Mouse (Mus musculus): ENCODE measurements around the gene Gm5800. TPM values are rescaled to one million over a fixed set of nuclear protein-coding genes. Genes with fewer than 3 reads are reported as not detected.
"Not testable (repeated sequence)": the region's sequence is repeated elsewhere in the genome, so short reads cannot be mapped to it uniquely, and the experiment has no call there.

Gene Gm5800
- total RNA-seq (2015; ENCODE audit: low replicate concordance) (not detected in 2 replicates), total RNA-seq (2017; ENCODE audit: low replicate concordance) (not detected in 2 replicates)

DNA sequence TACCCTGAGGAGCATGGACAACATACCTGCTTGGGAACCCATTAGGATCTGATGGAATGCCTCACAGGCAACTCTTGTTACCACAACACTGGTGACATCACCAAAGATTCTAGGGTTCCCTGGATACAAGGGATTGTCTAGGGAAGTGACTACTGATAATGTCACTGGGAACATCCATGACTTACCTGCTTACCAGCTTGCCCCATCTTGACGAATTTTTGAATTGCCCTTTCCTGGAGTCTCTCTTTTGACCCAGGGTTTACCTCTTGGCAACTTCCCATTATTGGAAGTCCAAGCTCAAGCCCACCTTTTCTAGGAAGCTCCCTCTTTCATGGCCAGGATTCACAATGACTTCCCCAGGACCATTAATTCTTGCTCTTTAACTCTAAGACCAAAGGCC lies at the start of gene Gm5800:
Gene Gm5800 (minus strand): TSS at position 101 of the 400 bp plus-strand sequence.
- ATAC-seq (replicated peaks; ENCODE audit: low FRiP score, poor library complexity, severe bottlenecking) = no peak

DNA sequence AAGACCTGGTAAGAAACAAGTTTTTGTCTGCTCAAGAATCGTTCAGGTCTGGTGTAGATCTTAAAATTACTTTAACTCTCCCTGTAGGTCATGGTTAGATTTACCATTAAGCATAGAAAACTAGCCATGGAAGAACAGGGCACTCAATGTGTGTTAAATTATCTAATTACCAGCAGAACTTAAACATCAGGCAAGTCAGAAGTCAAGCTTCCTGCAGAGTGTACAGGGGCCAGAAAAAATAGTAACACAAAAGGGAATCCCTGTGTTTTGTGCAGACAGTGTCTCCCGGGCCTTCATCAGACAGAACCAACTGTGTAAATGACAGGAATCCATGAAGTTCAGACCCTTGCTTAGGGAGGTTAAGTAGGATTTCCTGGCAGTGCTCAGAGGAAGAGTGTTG lies 39.0 kb upstream of the Gm5800 start:
- no peak for ATAC-seq (replicated peaks; ENCODE audit: low FRiP score, poor library complexity, severe bottlenecking)

DNA sequence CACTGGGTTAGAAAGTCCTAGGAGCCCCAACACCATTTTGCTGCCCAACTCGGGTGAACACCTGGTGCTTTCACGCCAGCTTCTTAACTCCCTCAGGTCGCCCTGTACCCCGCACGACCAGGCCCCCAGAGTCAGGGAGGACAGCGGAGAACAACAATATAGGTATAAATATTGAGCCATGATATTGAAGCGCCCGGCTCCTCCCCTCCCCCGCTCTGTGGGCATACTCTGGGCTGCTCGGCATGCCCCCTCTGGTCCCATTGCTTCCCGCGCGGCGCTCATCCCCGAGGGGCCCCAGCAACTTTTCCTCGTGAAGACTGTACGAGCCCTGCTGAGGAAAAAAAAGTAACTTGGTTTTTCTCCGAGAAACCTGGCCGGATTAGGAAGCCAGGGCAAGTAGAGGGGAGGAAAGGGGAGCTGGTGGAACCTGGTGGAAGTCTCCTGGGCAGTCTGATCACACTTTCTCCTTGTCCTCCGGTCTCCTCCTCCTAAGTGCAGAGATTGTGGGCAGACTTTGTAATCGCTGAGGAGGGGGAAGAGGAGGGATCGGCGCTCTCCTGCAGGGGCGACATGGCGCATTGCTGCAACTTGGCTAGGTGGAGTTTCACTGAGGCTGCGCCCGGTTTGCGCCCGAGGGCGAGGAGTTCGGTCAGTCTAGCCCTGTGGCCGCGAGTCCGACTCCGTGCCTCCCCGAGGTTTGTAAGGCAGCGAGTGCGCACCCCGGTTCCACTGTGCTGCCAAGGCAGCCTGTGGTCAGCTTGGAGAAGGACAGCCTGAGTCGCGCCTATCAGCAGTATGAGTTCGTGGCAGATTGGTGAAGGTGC lies 23.6 kb upstream of the Gm5800 start:
- ATAC-seq (replicated peaks; ENCODE audit: low FRiP score, poor library complexity, severe bottlenecking) = no peak

DNA sequence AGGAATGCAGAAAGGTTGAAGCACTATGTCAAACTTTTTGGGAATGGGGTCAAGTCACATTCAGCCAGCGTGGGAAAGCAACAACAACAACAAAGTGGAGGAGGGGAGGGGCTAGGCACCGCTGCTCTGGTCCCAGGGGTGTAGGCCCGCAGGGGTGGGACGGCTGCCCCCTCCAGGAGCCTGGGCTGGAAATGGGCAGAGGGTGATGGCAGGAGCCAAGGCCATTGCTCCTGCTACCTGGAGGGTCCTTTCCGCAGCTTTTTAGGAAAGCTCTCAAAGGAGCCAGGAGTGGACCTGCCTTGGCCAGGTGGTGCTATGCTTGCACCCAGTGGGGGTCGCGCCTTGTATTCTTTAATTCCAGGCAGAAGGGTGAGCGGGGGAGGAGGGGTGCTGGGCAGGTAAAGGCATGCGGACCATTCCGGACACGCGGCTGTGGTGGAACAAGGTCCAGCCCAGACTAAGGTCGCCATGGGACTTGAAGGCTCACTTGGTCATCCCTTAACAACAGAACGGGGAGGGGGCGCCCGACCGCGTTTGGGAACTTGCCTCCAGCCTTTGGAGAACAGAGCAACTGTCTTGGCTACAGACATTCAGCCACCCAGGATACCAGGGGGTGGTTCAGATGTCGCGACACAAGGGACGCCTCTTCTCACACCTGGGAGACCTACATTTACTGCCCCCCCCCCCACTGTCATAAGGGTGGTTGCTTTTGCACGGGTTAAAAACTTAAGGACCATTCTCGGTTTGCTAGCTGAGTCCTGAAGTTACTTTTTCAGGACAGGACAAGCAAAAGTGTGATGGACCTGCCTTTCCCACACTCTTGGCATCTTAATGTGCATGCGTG lies 22.4 kb upstream of the Gm5800 start:
- no peak for ATAC-seq (replicated peaks; ENCODE audit: low FRiP score, poor library complexity, severe bottlenecking)

DNA sequence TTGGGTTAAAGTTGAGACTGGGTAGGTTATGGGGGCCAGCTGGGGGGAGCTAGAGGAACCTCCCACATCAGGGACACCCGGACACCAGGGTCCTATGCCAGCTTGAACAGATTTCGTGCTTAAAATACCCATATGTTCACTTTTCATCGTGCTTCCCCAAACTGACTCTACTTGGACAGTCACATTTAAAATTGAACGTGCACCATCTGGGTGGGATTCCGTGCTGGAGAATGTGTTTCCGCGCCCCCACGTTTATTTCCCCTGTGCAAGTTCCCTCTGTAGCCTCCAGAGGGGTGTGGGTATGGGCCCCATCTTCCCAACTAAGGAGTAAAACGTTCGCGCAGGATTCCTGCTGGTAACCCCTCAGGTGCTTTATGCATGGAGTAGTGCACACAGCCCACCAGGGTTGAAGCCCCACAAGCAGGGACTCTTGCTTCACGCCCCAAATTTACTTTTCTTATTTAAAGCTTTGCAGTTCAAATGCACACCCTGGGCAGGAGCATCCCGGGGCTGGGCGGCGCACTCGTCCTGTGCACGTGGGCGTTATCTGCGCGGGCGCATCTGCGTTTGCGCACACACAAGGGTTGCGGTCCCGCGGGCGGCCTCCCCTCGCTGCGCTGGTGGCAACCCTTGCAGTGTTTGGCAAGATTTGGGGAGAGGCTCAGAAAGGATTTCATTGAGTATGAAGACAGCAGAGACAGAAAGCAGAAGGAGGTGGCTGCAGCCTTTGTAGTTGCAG lies 21.6 kb upstream of the Gm5800 start:
- ATAC-seq (replicated peaks; ENCODE audit: low FRiP score, poor library complexity, severe bottlenecking) = no peak

DNA sequence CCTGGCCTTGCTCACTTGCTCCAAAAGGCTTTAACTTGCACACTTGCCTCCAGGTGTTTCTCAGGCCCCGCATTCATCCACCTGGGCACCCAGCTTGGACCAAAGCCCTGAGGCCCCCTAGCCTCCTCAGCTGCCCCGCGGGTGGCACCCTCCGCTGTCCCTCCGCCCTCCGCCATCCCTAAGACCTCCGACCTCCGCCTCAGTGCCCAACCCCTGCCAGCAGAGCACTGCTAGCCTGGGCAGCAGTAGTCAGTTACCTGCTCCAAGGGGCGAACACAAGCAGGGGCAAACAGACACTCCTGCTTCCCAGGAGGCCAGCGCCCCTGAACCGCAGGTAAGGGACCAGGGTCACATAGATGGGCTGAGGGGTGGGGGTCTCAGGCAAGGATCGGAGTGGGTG lies 21.0 kb upstream of the Gm5800 start:
- no peak for ATAC-seq (replicated peaks; ENCODE audit: low FRiP score, poor library complexity, severe bottlenecking)

DNA sequence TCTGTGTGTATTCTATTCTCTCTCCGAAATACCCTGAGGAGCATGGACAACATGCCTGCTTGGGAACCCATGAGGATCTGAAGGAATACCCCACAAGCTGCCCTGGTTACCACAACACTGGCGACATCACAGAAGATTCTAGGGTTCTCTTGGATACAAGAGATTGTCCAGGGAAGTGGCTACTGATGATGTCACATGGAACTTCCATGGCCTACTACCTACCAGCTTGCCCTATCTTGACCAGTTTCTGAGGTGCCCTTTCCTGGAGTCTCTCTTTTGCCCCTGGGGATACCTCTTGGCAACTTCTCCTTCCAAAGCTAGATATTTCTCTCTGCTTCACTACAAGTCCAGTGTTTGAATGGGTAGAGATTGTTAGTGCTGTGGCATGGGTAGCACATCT lies 21.6 kb downstream of the Gm5800 start, which contains the start of gene Gm17079:
Gene Gm17079 (minus strand): TSS at position 101 of the 400 bp plus-strand sequence.
- ATAC-seq (replicated peaks; ENCODE audit: low FRiP score, poor library complexity, severe bottlenecking) = not testable (repeated sequence)

DNA sequence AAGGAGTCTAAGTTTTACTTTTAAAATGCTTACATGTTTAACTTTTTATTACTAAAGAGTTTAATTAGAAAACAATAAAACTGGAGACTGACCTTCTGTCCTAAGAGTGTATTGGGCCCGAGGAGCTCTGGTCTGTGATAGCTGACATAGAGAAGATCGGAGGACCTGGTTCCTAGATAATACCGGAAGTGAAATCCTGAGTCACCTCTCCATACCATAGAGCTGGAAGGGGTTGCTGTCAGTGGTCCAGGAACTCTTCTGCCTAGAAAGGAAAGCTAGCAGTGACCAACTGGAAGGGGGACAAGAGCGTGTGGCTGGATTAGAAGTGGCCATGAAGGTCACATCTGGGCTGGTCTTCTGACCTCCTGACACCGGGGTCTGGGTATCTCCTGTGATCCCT lies 39.7 kb downstream of the Gm5800 start:
- ATAC-seq (replicated peaks; ENCODE audit: low FRiP score, poor library complexity, severe bottlenecking) = no peak

Other genes with a start within 250 kb of the Gm5800 start
- gene Gm5622, start 164.4 kb downstream of the Gm5800 start, total RNA-seq (2015; ENCODE audit: low replicate concordance) = not detected in 2 replicates
- gene Gm5622, start 164.4 kb downstream of the Gm5800 start, total RNA-seq (2017; ENCODE audit: low replicate concordance) = not detected in 2 replicates
- not detected in 2 replicates for gene Gm17175, start 143.1 kb downstream of the Gm5800 start, total RNA-seq (2015; ENCODE audit: low replicate concordance)
- not detected in 2 replicates for gene Gm17175, start 143.1 kb downstream of the Gm5800 start, total RNA-seq (2017; ENCODE audit: low replicate concordance)
- not detected in 2 replicates for gene Gm17174, start 125.0 kb downstream of the Gm5800 start, total RNA-seq (2015; ENCODE audit: low replicate concordance)
- not detected in 2 replicates for gene Gm17174, start 125.0 kb downstream of the Gm5800 start, total RNA-seq (2017; ENCODE audit: low replicate concordance)
- not detected in 2 replicates for gene Gm17078, start 105.9 kb downstream of the Gm5800 start, total RNA-seq (2015; ENCODE audit: low replicate concordance)
- not detected in 2 replicates for gene Gm17078, start 105.9 kb downstream of the Gm5800 start, total RNA-seq (2017; ENCODE audit: low replicate concordance)
- gene Gm4181, start 81.5 kb downstream of the Gm5800 start, total RNA-seq (2015; ENCODE audit: low replicate concordance) = not detected in 2 replicates
- not detected in 2 replicates for gene Gm4181, start 81.5 kb downstream of the Gm5800 start, total RNA-seq (2017; ENCODE audit: low replicate concordance)
- not detected in 2 replicates for gene Gm17079, start 21.7 kb downstream of the Gm5800 start, total RNA-seq (2015; ENCODE audit: low replicate concordance)
- 0.68 TPM in 1 of 2 replicates, not detected in the other for gene Gm17079, start 21.7 kb downstream of the Gm5800 start, total RNA-seq (2017; ENCODE audit: low replicate concordance)
- gene Ang4, start 56.4 kb upstream of the Gm5800 start, total RNA-seq (2015; ENCODE audit: low replicate concordance) = not detected in 2 replicates
- gene Ang4, start 56.4 kb upstream of the Gm5800 start, total RNA-seq (2017; ENCODE audit: low replicate concordance) = not detected in 2 replicates
- gene AY358078, start 82.9 kb upstream of the Gm5800 start, total RNA-seq (2015; ENCODE audit: low replicate concordance) = not detected in 2 replicates
- not detected in 2 replicates for gene AY358078, start 82.9 kb upstream of the Gm5800 start, total RNA-seq (2017; ENCODE audit: low replicate concordance)
- 35.1 and 35.2 TPM in 2 replicates for gene Ear6, start 136.5 kb upstream of the Gm5800 start, total RNA-seq (2015; ENCODE audit: low replicate concordance)
- gene Ear6, start 136.5 kb upstream of the Gm5800 start, total RNA-seq (2017; ENCODE audit: low replicate concordance) = 59.2 and 65.9 TPM in 2 replicates
- 3.1 TPM in 1 of 2 replicates, not detected in the other for gene Mettl17, start 167.7 kb upstream of the Gm5800 start, total RNA-seq (2015; ENCODE audit: low replicate concordance)
- 2.5 and 4.2 TPM in 2 replicates for gene Mettl17, start 167.7 kb upstream of the Gm5800 start, total RNA-seq (2017; ENCODE audit: low replicate concordance)
- not detected in 2 replicates for gene Slc39a2, start 175.7 kb upstream of the Gm5800 start, total RNA-seq (2015; ENCODE audit: low replicate concordance)
- gene Slc39a2, start 175.7 kb upstream of the Gm5800 start, total RNA-seq (2017; ENCODE audit: low replicate concordance) = not detected in 2 replicates
- 0.77 and 6.1 TPM in 2 replicates for gene Ndrg2, start 197.0 kb upstream of the Gm5800 start, total RNA-seq (2015; ENCODE audit: low replicate concordance)
- gene Ndrg2, start 197.0 kb upstream of the Gm5800 start, total RNA-seq (2017; ENCODE audit: low replicate concordance) = 5.3 and 6.4 TPM in 2 replicates
- gene Tppp2, start 201.2 kb upstream of the Gm5800 start, total RNA-seq (2015; ENCODE audit: low replicate concordance) = not detected in 2 replicates
- not detected in 2 replicates for gene Tppp2, start 201.2 kb upstream of the Gm5800 start, total RNA-seq (2017; ENCODE audit: low replicate concordance)
- gene Rnase13, start 205.6 kb upstream of the Gm5800 start, total RNA-seq (2015; ENCODE audit: low replicate concordance) = not detected in 2 replicates
- not detected in 2 replicates for gene Rnase13, start 205.6 kb upstream of the Gm5800 start, total RNA-seq (2017; ENCODE audit: low replicate concordance)